Mouse (Mus musculus) testis, adult 2 months (tissue): ENCODE measurements around the gene Chka.

Experiments used
- CTCF ChIP-seq: fragments of 200-500 bp; IDR thresholded peaks from 2 replicates; pipeline ENCODE4 v1.5.1; 2012; ENCODE audit warnings: low read depth, mild to moderate bottlenecking, inconsistent platforms, low read length, moderate library complexity; ENCODE audit not compliant: control insufficient read depth, insufficient read depth, insufficient replicate concordance
- POLR2A ChIP-seq: fragments of 200-500 bp; IDR thresholded peaks from 2 replicates; pipeline ENCODE4 v1.6.1; 2012; ENCODE audit warnings: low read depth, mild to moderate bottlenecking, inconsistent platforms, low read length, moderate library complexity; ENCODE audit not compliant: control insufficient read depth

- TF ChIP-seq CTCF (no peak), POLR2A (no peak)
Observed at GRCm38 (mm10) chr19:3872373-3872772, 20.8 kb downstream of the Chka start.
